Mouse (Mus musculus) stomach, embryonic 16.5 days (tissue): ENCODE measurements at regions not wholly inside any gene's neighbourhood (a gene's known extent, or its start where the extent isn't known, plus 50 kb on each side); places are given as distances from the start of the nearest gene placed in this dataset.

Source experiments
- ATAC-seq: fragments of 200-750 bp; cut with Nextera tagmentation; 2 replicates; pipeline ENCODE4 v1.8.0; 2017; ENCODE audit warnings: moderate number of reproducible peaks, moderate TSS enrichment; ENCODE audit not compliant: insufficient read depth, low FRiP score
- H3K27ac ChIP-seq: fragments of 300-500 bp; sonication (generic); 2 replicates; pipeline ENCODE4 v1.5.1; 2014; ENCODE audit warnings: low read length
- H3K27me3 ChIP-seq: fragments of 300-500 bp; sonication (generic); 2 replicates; pipeline ENCODE4 v1.6.1; 2014; ENCODE audit warnings: low read length, control low read depth, mixed read lengths; ENCODE audit not compliant: control insufficient read depth, insufficient read depth
- H3K36me3 ChIP-seq: fragments of 300-500 bp; sonication (generic); 2 replicates; pipeline ENCODE4 v1.6.1; 2014; ENCODE audit warnings: low read length; ENCODE audit not compliant: control insufficient read depth, insufficient read depth
- H3K4me1 ChIP-seq: fragments of 300-500 bp; sonication (generic); 2 replicates; pipeline ENCODE4 v1.6.1; 2014; ENCODE audit warnings: low read length, control low read depth, mixed read lengths; ENCODE audit not compliant: control insufficient read depth, insufficient read depth
- H3K4me2 ChIP-seq: fragments of 300-500 bp; sonication (generic); 2 replicates; pipeline ENCODE4 v1.6.1; 2014; ENCODE audit warnings: low read depth, low read length, mixed read lengths
- H3K4me3 ChIP-seq: fragments of 300-500 bp; sonication (generic); replicated peaks from 2 replicates; pipeline ENCODE4 v1.5.1; 2014; ENCODE audit warnings: mild to moderate bottlenecking, low read length
- H3K9ac ChIP-seq: fragments of 300-500 bp; sonication (generic); 2 replicates; pipeline ENCODE4 v1.6.1; 2014; ENCODE audit warnings: low read length
- H3K9me3 ChIP-seq: fragments of 300-500 bp; sonication (generic); replicated peaks from 2 replicates; pipeline ENCODE4 v1.6.1; 2016; ENCODE audit warnings: low read length, control low read depth; ENCODE audit not compliant: control insufficient read depth
- WGBS: fragments of 180-500 bp; shearing (Covaris S2); extraction: QIAGEN DNeasy Blood & Tissue Kit; methylation state at CpG from one replicate; pipeline ENCODE4 v1.1.7; 2014; 5-methylcytosine and 5-hydroxymethylcytosine counted together

DNA sequence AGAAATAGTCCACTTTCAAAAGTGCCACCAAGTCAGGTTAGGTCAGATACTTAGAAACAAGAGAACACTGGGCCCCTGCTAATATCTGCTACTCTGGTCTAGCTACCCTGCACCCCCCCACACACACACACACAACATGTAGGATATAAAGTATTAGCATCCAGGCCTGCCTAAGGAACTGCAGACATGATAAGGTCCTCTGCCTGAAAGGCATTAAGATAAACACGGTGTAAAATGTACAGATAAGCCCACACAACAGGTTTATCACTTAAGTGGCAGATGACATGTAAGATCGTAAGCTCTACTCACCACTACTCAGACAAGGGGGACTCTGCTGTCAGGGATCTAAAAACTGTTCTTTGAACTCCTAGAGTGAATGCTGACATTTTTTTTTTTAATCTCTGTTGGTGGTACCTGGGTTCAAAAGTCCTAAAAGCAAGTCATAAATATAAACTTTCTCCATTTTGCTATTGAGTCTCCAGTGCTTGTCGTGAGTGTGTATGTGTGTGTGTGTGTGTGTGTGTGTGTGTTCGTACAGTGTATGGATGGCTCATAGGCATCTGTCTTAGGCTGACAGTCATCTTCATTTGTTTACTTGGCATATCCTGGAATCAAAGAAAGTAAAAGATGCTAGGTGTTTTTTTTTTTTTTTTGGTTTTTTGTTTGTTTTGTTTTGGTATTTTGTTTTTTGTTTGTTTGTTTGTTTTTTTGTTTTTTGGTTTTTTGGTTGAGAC lies 52.2 kb downstream of the Gm9817 start:
- no peaks in the 10 kb centered on the region for H3K9me3 ChIP-seq
- no peak overlapping the region for H3K27ac ChIP-seq
- no peaks in the 10 kb centered on the region for H3K36me3 ChIP-seq
- H3K9ac ChIP-seq, result no peak overlapping the region
- WGBS, result 62% methylated on average over 4 of the region's 4 CpGs
- H3K4me3 ChIP-seq, result no peak overlapping the region
- no peak for ATAC-seq
- H3K27me3 ChIP-seq, result no peaks in the 10 kb centered on the region
- no peaks in the 10 kb centered on the region for H3K4me1 ChIP-seq
- H3K4me2 ChIP-seq, result no peak overlapping the region

DNA sequence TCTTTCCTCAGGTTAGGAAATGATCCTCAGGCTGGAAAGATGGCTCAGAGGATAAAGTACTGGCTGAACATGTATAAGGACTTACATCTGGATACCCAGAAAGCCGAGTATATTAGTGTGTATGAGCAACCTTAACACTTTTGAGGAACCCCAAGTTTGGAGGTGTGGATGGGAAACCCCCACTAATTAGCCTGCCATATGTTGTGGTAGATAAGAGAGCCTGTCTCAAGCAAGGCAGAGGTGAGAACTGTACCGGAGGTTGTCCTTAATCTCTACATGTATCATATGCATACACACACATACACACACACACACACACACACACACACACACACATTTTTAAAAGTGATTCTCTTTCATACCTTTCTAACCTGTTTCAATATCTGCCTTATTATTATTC lies 62.1 kb downstream of the Gm9817 start:
- no peak for ATAC-seq
- no peaks in the 10 kb centered on the region for H3K4me1 ChIP-seq
- H3K4me3 ChIP-seq, result no peak overlapping the region
- 0 out of 2 replicates have a peak, but pooled peaks cover 6% of the 10 kb centered on the region for H3K9me3 ChIP-seq
- 76% methylated on average over 2 of the region's 2 CpGs for WGBS
- H3K4me2 ChIP-seq, result no peak overlapping the region
- no peaks in the 10 kb centered on the region for H3K27me3 ChIP-seq
- no peak overlapping the region for H3K27ac ChIP-seq
- H3K9ac ChIP-seq, result no peak overlapping the region
- no peaks in the 10 kb centered on the region for H3K36me3 ChIP-seq

DNA sequence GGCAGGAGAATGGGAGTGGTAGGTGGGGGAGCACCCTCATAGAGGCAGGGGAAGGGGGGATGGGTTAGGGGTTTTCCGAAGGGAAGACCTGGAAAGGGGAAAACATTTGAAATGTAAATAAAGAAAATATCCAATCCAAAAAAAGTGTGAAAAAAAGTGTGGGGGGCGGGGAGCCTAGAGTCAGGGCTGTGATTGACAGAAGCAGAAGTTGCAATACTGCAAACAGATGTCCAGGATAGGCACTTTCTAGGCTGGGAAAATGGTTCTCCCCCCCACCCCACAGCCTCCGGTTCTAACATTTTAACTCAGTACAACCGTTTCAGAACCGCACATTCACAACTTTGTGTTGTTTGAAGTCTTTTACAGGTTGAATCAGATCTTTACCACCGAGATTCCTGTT lies 66.6 kb downstream of the Gm9817 start:
- H3K27me3 ChIP-seq, result no peaks in the 10 kb centered on the region
- WGBS, result 77% methylated on average over 6 of the region's 6 CpGs
- H3K4me3 ChIP-seq, result no peak overlapping the region
- no peak overlapping the region for H3K27ac ChIP-seq
- H3K9me3 ChIP-seq, result no peaks in the 10 kb centered on the region
- H3K4me2 ChIP-seq, result no peak overlapping the region
- no peak overlapping the region for H3K9ac ChIP-seq
- H3K4me1 ChIP-seq, result no peaks in the 10 kb centered on the region
- H3K36me3 ChIP-seq, result no peaks in the 10 kb centered on the region
- ATAC-seq, result no peak

DNA sequence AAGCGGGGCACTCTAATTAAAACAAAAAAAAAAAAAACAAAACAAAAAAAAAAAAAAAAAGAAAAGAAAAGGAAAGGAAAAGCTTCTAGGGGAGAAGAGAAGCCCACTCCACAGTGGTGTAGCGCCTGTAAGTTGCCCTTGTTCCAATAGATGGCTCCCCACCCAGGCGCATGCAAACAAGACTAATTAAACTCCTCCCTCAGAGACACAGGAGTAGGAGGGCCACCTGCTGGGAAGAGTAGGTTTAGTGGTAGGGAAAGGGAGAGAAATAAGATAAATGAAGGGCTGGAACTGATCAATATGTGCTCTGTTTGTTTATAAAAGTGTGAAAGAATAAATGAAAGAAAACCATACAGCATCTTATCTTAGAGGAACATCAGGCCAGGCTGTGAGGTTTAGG lies 77.7 kb downstream of the Gm9817 start:
- no peak overlapping the region for H3K4me2 ChIP-seq
- H3K9me3 ChIP-seq, result no peaks in the 10 kb centered on the region
- no peaks in the 10 kb centered on the region for H3K36me3 ChIP-seq
- H3K27ac ChIP-seq, result no peak overlapping the region
- no peak overlapping the region for H3K4me3 ChIP-seq
- 67% methylated on average over 3 of the region's 3 CpGs for WGBS
- H3K4me1 ChIP-seq, result no peaks in the 10 kb centered on the region
- no peaks in the 10 kb centered on the region for H3K27me3 ChIP-seq
- no peak overlapping the region for H3K9ac ChIP-seq
- ATAC-seq, result no peak

DNA sequence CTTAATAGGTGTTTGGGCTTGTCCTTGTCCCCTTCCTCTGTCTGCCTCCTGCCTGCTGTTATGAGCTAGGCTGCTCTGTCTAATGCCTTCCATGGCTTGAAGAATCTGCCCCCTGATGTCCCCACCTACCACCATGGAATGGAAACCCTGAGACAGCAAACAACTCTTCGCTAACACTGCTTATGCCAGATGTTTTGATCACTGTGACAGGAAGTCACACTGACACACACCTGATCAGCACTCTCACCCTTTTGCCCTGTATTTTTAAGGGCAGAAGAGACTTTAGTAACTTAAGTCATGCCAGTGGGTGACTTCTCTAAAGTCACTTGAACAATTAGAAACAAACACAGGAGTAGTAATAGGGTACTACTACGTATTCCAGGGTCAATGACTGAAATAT lies 78.5 kb downstream of the Gm9817 start:
- Histone ChIP-seq H3K9ac (no peak overlapping the region), H3K4me2 (no peak overlapping the region), H3K36me3 (no peaks in the 10 kb centered on the region), H3K27ac (no peak overlapping the region), H3K4me3 (no peak overlapping the region), H3K9me3 (no peaks in the 10 kb centered on the region), H3K27me3 (no peaks in the 10 kb centered on the region), H3K4me1 (no peaks in the 10 kb centered on the region)
- no peak for ATAC-seq
- 62% methylated on average over 2 of the region's 2 CpGs for WGBS

DNA sequence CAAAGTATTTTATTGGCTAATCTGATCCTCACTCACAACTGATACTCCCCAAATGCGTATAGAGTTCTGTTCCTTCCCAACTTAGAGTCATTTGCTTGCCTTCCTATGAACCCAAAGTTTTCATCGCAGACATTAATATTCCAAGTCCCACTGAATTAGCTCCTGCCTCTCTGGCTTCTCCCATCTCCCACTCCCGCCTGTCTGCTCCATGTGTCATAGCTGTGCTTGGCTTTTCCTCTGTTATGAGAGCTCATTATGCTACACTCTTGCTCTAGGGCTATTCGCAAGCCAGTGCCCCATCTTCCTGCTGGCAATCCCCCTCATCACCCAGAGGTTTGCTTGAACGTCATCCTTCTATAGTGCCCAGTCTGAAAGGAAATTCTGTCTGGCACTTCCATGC lies 81.8 kb downstream of the Gm9817 start:
- no peak overlapping the region for H3K4me2 ChIP-seq
- 0 out of 2 replicates have a peak, but pooled peaks cover 2% of the 10 kb centered on the region for H3K9me3 ChIP-seq
- H3K9ac ChIP-seq, result no peak overlapping the region
- no peak for ATAC-seq
- no peaks in the 10 kb centered on the region for H3K4me1 ChIP-seq
- 89% methylated on average over 5 of the region's 5 CpGs for WGBS
- H3K36me3 ChIP-seq, result no peaks in the 10 kb centered on the region
- no peak overlapping the region for H3K27ac ChIP-seq
- no peaks in the 10 kb centered on the region for H3K27me3 ChIP-seq
- no peak overlapping the region for H3K4me3 ChIP-seq

DNA sequence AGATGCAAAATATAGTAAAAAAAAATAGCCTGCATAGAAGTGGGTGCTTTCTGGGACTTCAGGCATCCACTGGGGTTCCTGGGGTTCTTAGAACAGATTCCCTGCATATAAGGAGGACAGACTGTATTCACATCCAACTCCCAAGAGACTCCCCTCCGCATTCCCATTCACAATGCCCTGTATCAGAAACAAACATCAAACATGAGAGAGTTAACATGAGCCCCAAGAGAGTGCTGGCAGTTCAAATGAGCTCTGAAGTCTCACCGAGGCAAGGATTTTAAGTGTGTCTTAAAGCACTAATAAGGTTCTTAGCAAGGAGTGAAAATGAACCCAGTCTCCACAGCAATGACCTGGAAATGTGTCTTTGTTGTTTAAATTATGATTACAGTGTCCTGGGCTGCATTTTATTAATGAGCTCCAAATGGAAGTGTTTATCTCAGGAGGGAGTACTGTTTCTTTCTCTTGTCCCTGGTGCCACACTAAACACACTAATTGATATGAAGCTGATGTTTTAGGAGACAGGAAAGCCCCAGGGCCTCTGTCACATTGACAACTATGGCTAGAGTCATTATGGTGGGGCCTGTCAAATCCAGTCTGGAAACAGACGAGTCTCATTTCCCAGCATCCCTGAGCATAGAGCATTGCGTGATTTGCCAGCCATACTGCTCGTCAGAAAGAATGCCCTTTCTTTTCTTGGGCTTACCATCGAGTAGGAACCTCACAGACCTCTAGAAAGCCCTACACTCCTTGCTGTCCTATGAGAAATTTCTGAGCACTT lies 85.7 kb downstream of the Gm9817 start:
- no peak for ATAC-seq
- 46% methylated on average over 6 of the region's 6 CpGs for WGBS

DNA sequence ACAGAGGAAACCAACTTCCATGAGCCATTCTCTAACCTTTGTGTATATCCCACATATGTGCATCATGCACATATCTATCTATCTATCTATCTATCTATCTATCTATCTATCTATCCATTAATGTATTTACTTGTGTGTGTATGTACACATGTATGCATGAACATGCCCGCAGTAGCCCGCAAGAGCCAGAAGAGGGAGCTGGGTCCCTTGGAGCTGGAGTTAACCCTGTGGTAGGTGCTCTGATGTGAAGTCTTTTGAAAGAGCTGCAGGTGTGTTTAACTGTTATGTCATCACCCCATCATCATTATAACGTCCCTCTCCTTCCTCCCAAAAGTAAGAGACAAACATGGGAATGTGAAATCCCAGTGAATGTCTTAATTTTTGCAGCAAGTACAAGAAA lies 86.7 kb downstream of the Gm9817 start:
- ATAC-seq, result no peak
- Histone ChIP-seq H3K4me2 (no peak overlapping the region), H3K36me3 (no peaks in the 10 kb centered on the region), H3K9ac (no peak overlapping the region), H3K27me3 (no peaks in the 10 kb centered on the region), H3K27ac (no peak overlapping the region), H3K9me3 (0 out of 2 replicates have a peak, but pooled peaks cover 3% of the 10 kb centered on the region), H3K4me1 (no peaks in the 10 kb centered on the region), H3K4me3 (no peak overlapping the region)
- 78% methylated on average over 3 of the region's 3 CpGs for WGBS

More for the DNA sequence above, 85.7 kb downstream of the Gm9817 start:
- no peak overlapping the region for H3K4me3 ChIP-seq
- no peak overlapping the region for H3K27ac ChIP-seq
- no peaks in the 10 kb centered on the region for H3K36me3 ChIP-seq
- H3K4me2 ChIP-seq, result no peak overlapping the region
- no peaks in the 10 kb centered on the region for H3K4me1 ChIP-seq
- no peaks in the 10 kb centered on the region for H3K27me3 ChIP-seq
- H3K9me3 ChIP-seq, result 0 out of 2 replicates have a peak, but pooled peaks cover 3% of the 10 kb centered on the region
- no peak overlapping the region for H3K9ac ChIP-seq

DNA sequence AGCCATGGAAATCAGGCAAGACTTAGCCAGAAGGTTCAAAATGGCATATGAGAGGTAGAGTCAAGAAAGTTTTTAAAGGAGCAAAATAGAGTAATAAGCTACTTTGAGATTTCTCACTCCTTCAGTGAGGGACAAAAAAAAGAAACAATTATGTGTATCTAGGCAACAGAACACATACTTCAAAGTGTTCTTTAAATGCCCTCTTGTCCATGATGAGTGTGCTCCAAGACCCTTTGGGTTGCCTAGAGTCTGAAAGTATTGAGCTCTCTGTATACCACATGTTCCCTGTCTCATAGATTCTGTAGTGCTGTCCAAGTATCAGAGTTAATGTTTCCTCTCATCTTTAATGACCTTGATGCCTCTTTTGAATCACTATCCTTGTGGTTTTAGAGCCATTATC lies 91.2 kb downstream of the Gm9817 start:
- Histone ChIP-seq H3K4me2 (no peak overlapping the region), H3K27me3 (no peaks in the 10 kb centered on the region), H3K27ac (no peak overlapping the region), H3K4me3 (no peak overlapping the region), H3K36me3 (no peaks in the 10 kb centered on the region), H3K4me1 (no peaks in the 10 kb centered on the region), H3K9me3 (peaks cover 6% of the 10 kb centered on the region; the same call in 1 of the 2 replicates), H3K9ac (no peak overlapping the region)
- no peak for ATAC-seq
